Mouse (Mus musculus) hindbrain, postnatal 0 days (tissue): Measurements from ENCODE around the gene Gar1. TPM values are rescaled to one million over a fixed set of nuclear protein-coding genes. Genes with fewer than 3 reads are reported as not detected.

Experiments
- ATAC-seq: fragments of 200-750 bp; cut with Nextera tagmentation; 2 replicates; pipeline ENCODE4 v1.8.0; 2017; ENCODE audit warnings: mild to moderate bottlenecking, moderate TSS enrichment, moderate library complexity
- DNase-seq: peaks from one replicate; pipeline ENCODE4 v3.0.0-alpha.2; 2015; ENCODE audit warnings: low spot score
- H3K27ac ChIP-seq: fragments of 300-500 bp; sonication (generic); 2 replicates; pipeline ENCODE4 v1.5.1; 2014; ENCODE audit warnings: mild to moderate bottlenecking
- H3K27me3 ChIP-seq: fragments of 300-500 bp; sonication (generic); 2 replicates; pipeline ENCODE4 v1.6.1; 2014; ENCODE audit warnings: low read length, mixed read lengths; ENCODE audit not compliant: insufficient read depth
- H3K36me3 ChIP-seq: fragments of 300-500 bp; sonication (generic); 2 replicates; pipeline ENCODE4 v1.6.1; 2014; ENCODE audit warnings: low read length, mixed read lengths; ENCODE audit not compliant: insufficient read depth
- H3K4me1 ChIP-seq: fragments of 300-500 bp; sonication (generic); 2 replicates; pipeline ENCODE4 v1.6.1; 2014; ENCODE audit warnings: antibody characterized with exemption, low read length, mixed read lengths; ENCODE audit not compliant: insufficient read depth
- H3K4me2 ChIP-seq: fragments of 300-500 bp; sonication (generic); 2 replicates; pipeline ENCODE4 v1.6.1; 2014; ENCODE audit warnings: low read depth, mild to moderate bottlenecking, low read length, moderate library complexity, mixed read lengths
- H3K4me3 ChIP-seq: fragments of 300-500 bp; sonication (generic); 2 replicates; pipeline ENCODE4 v1.5.1; 2014; ENCODE audit warnings: low read length
- H3K9ac ChIP-seq: fragments of 300-500 bp; sonication (generic); replicated peaks from 2 replicates; pipeline ENCODE4 v1.6.1; 2014; ENCODE audit warnings: mild to moderate bottlenecking, low read length, moderate library complexity, mixed read lengths
- H3K9me3 ChIP-seq: fragments of 300-500 bp; sonication (generic); 2 replicates; pipeline ENCODE4 v1.6.1; 2016; ENCODE audit warnings: low read length, mixed read lengths
- CTCF ChIP-seq: IDR thresholded peaks from 2 replicates; pipeline ENCODE4 v1.5.1; 2016; ENCODE audit warnings: antibody characterized with exemption, control low read depth, low read depth
- WGBS: fragments of 180-500 bp; shearing (Covaris S2); extraction: QIAGEN DNeasy Blood & Tissue Kit; methylation state at CpG from one replicate; pipeline ENCODE4 v1.1.7; 2014; 5-methylcytosine and 5-hydroxymethylcytosine counted together
- polyA plus RNA-seq: library from polyadenylated mRNA; unstranded; fragments of >200 nt; fragmentation: Nextera tagmentation; extraction: Ambion mirVana; gene quantifications from 2 replicates; pipeline ENCODE4 v1.2.1, GENCODE M21; 2015
- total RNA-seq: library from RNA; depleted of rRNA; stranded (reverse); fragments of >200 nt; gene quantifications from 2 replicates; pipeline ENCODE4 v1.2.3, GENCODE M21; 2014

Gene Gar1
- total and polyA plus RNA-seq, 2 experiments from 2014 or later = 5.1 to 37.0 TPM

DNA sequence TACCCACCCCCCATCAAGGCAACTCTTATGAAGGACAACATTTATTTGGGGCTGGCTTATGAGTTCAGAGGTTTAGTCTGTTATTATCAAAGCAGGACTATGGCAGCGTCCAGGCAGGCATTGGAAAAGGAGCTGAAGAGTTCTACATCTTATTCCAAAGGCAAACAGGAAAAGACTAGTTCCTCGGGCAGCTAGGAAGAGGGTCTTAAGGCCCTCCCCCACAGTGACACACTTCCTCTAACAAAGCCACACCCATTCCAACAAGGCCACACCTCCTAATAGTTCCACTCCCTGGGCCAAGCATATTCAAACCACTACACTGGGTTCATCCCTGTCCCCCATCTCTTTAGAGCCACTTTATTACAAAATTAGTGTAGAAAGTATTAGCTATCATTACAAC, 31.4 kb upstream of the Gar1 start:
- ATAC-seq (no peak), DNase-seq (no peak)
- no peaks in the 10 kb centered on the region for H3K9me3 ChIP-seq
- no peak overlapping the region for H3K9ac ChIP-seq
- H3K36me3 ChIP-seq = no peaks in the 10 kb centered on the region
- no peaks in the 10 kb centered on the region for H3K27me3 ChIP-seq
- no peaks in the 10 kb centered on the region for H3K4me1 ChIP-seq
- 86% methylated on average over 2 of the region's 2 CpGs for WGBS
- no peak overlapping the region for H3K27ac ChIP-seq
- H3K4me2 ChIP-seq = no peak overlapping the region
- TF ChIP-seq CTCF = no peak
- no peak overlapping the region for H3K4me3 ChIP-seq

DNA sequence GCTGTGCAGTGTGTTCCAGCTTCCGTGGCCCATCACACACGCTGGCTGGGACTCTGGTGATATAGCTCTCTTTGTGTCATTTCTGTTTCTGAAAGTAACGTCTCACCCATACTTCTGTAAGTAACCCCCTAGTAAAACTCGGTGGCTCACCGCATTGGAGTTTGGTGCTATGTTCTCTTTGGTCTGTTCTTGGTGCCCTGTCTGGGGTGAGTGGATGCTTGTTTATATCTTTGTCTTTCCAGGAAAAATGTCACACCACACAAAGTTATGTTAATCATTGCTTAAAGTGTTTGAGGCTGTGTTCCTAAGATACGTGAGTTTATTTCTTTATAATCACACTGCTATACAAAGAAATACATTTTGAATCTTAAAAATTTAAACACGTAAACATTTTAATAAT, 15.7 kb upstream of the Gar1 start:
- no peaks in the 10 kb centered on the region for H3K27me3 ChIP-seq
- H3K9me3 ChIP-seq = no peaks in the 10 kb centered on the region
- TF ChIP-seq CTCF = no peak
- DNase-seq (no peak), ATAC-seq (no peak)
- no peaks in the 10 kb centered on the region for H3K36me3 ChIP-seq
- WGBS = 89% methylated on average over 7 of the region's 7 CpGs
- H3K4me3 ChIP-seq = no peak overlapping the region
- H3K4me2 ChIP-seq = no peak overlapping the region
- no peak overlapping the region for H3K9ac ChIP-seq
- H3K4me1 ChIP-seq = no peaks in the 10 kb centered on the region
- H3K27ac ChIP-seq = no peak overlapping the region

DNA sequence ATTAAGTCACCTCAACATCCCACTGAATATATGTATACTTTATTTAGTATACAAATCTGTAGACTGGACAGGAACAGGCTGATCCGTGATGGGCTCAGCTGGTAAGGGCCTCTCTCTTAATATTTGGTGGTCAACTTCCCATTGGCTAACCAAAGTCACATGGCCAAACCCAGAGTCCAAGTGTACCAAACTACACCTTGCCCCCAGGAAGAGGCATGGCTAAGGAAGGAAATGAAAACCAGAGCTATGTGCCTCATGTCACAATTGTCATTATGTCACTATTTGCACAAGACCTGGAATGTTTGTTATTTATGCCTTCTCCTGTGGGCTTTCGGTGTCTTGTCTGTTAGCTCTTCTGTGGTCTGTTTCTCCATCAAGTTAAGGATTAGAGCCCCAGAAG, 14.7 kb upstream of the Gar1 start:
- TF ChIP-seq CTCF = no peak
- H3K9me3 ChIP-seq = no peaks in the 10 kb centered on the region
- WGBS = 91% methylated on average over 2 of the region's 2 CpGs
- no peaks in the 10 kb centered on the region for H3K4me1 ChIP-seq
- DNase-seq (no peak), ATAC-seq (no peak)
- H3K27me3 ChIP-seq = no peaks in the 10 kb centered on the region
- H3K36me3 ChIP-seq = no peaks in the 10 kb centered on the region
- H3K4me2 ChIP-seq = no peak overlapping the region
- H3K4me3 ChIP-seq = no peak overlapping the region
- H3K27ac ChIP-seq = no peak overlapping the region
- no peak overlapping the region for H3K9ac ChIP-seq

DNA sequence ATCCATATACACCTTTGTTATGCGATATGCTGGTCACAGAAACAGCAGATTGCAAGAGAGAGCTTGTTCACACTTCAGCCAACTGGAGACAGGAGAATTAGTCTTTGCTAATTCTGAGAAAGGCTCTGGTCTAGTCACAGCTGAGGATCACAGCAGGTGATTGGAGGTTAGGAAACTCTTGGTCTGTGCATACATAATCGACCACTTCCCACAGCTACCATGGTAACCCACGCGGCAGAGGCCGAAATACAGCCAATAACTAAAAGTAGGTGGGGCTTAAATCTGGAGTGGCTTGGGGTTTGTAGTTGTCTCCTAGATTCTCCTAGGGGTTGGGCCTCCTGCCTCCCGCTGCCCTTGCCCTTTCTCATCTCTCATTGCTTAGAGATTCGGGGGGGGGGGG, 6.8 kb upstream of the Gar1 start:
- no peaks in the 10 kb centered on the region for H3K9me3 ChIP-seq
- DNase-seq = no peak
- H3K4me2 ChIP-seq = no peak overlapping the region
- no peaks in the 10 kb centered on the region for H3K4me1 ChIP-seq
- no peaks in the 10 kb centered on the region for H3K27me3 ChIP-seq
- H3K9ac ChIP-seq = no peak overlapping the region
- TF ChIP-seq CTCF = no peak
- no peak for ATAC-seq
- no peak overlapping the region for H3K27ac ChIP-seq
- WGBS = 34% methylated on average over 7 of the region's 7 CpGs
- H3K4me3 ChIP-seq = no peak overlapping the region
- H3K36me3 ChIP-seq = no peaks in the 10 kb centered on the region

DNA sequence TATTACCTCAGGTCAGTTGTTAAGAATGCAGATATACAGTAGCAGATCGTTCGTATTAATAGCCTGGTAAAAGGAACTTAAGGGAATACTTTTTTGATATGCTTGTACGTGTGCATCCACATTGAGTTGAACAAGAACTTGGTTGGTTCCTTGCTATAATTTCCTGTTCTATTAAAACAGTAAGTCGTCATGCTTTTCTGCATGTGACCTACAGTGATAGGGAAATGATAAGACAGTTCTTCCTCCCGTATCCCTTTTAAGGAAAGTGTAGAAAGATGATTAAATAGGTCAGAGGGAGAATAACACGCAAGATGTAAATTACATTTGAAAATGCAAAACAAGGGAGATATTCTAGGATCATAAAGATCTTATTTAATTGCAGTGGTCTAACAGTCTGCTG, 5.8 kb upstream of the Gar1 start:
- DNase-seq (no peak), ATAC-seq (no peak)
- H3K4me1 ChIP-seq = no peaks in the 10 kb centered on the region
- no peak overlapping the region for H3K4me3 ChIP-seq
- no peak overlapping the region for H3K9ac ChIP-seq
- H3K9me3 ChIP-seq = no peaks in the 10 kb centered on the region
- H3K36me3 ChIP-seq = no peaks in the 10 kb centered on the region
- TF ChIP-seq CTCF = no peak
- no peak overlapping the region for H3K27ac ChIP-seq
- 89% methylated on average over 6 of the region's 6 CpGs for whole genome bisulfite sequencing
- no peak overlapping the region for H3K4me2 ChIP-seq
- H3K27me3 ChIP-seq = no peaks in the 10 kb centered on the region

DNA sequence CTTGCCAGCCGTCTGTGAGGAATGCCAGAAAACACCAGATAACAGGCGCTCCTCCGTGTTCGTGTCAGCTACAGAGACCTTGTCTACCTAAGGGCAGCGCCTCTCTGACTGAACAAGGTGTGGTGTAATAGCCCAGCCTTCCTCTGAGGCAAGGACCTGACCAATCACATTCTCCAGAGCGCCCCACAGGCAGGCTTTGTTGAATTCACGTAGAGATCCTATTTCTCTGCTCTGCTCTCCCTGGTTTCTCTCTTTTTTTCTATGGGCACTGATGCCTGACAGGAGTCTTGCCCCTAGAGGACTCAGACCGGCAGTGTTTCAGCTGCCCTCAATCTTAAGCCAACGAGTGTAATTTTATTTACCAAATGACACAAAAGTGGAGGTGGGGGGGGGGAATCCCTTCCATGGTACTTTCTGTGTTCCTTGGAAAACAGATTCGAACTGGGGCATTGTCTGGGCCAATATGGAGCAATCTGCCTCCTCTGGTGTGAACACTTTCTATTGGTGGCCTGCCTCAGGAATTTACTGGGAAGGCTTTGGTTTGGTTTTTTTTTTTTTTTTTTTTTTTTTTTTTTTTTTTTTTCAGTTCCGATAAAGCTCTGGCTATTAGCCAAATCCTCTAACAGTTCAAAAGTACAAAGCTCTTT, 5.0 kb upstream of the Gar1 start:
- 19% methylated on average over 11 of the region's 11 CpGs for WGBS
- no peaks in the 10 kb centered on the region for H3K27me3 ChIP-seq
- H3K9me3 ChIP-seq = no peaks in the 10 kb centered on the region
- no peak for ATAC-seq
- no peaks in the 10 kb centered on the region for H3K4me1 ChIP-seq
- no peak for TF ChIP-seq CTCF
- no peak overlapping the region for H3K4me3 ChIP-seq
- no peak overlapping the region for H3K27ac ChIP-seq
- no peak overlapping the region for H3K9ac ChIP-seq
- DNase-seq = peak; percentile 5
- peak overlapping the region; percentile 29 for H3K4me2 ChIP-seq
- no peaks in the 10 kb centered on the region for H3K36me3 ChIP-seq

DNA sequence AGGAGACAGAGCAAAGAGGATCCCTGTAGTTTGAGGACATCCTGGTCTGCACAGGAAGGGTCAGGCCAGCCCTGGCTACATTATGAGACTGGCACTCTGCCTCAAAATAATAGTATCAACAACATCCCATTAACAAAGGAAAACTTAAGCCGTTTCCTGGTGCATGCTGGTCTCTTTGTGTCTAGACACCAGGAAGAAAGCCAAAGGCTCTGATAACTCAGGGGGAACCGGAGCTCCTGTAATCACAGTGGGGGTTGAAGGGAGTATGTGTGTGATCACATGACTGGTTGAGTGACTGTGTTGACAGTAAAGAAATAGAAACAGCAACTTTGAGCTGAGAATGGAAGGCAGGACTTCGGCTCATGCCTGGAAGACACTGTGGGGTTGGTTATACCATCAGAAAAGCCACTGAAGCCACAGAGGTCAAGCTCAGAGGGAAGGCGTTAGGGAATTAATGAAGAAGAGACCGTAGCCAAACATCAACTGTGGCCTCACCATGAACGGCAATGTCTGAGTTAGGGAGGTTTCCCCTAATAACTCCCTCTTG, 4.3 kb upstream of the Gar1 start, which contains the start of gene Cfi:
Gene Cfi (plus strand): TSS at position 497 of the 547 bp plus-strand sequence.
- 64% methylated on average over 6 of the region's 6 CpGs for whole genome bisulfite sequencing
- no peak for TF ChIP-seq CTCF
- Histone ChIP-seq H3K9ac (no peak within 1 kb of the TSS), H3K9me3 (no peaks in the 10 kb centered on the region), H3K27ac (no peak within 1 kb of the TSS), H3K4me2 (peak within 1 kb of the TSS; percentile 29), H3K36me3 (no peaks in the 10 kb centered on the region), H3K4me3 (no peak within 1 kb of the TSS), H3K27me3 (no peaks in the 10 kb centered on the region), H3K4me1 (no peaks in the 10 kb centered on the region)
- ATAC-seq = no peak
- no peak for DNase-seq
